Mouse (Mus musculus) liver (tissue): Measurements from ENCODE around the gene Clec11a.
"Not testable (repeated sequence)": the region's sequence is repeated elsewhere in the genome, so short reads cannot be mapped to it uniquely, and the experiment has no call there.

Source experiments
- DNase-seq: peaks from one replicate; pipeline ENCODE4 v3.0.0-alpha.2; 2020; ENCODE audit warnings: mixed read lengths

The Clec11a gene

GRCm38 (mm10) chr7:44320886-44321285, 14.2 kb upstream of the Clec11a start:
- DNase-seq = no peak

- DNase-seq = no peak
These were observed 11.2 kb upstream of the Clec11a start for GRCm38 (mm10) chr7:44317913-44318312.

- DNase-seq = no peak
These were observed 5.8 kb upstream of the Clec11a start for GRCm38 (mm10) chr7:44312484-44312883.

GRCm38 (mm10) chr7:44311713-44312304, 5.1 kb upstream of the Clec11a start:
- DNase-seq = no peak

- no peak for DNase-seq
These were observed 4.4 kb upstream of the Clec11a start for GRCm38 (mm10) chr7:44310878-44311712.

GRCm38 (mm10) chr7:44310285-44310877, 3.7 kb upstream of the Clec11a start:
- DNase-seq = no peak

GRCm38 (mm10) chr7:44309475-44310284, 3.0 kb upstream of the Clec11a start, which contains the start of gene Shank1:
TSS of gene Shank1 (plus strand) at chr7:44310253.
- no peak for DNase-seq

- no peak for DNase-seq
These were observed 739 bp upstream of the Clec11a start for GRCm38 (mm10) chr7:44307261-44308020.

GRCm38 (mm10) chr7:44305686-44306085, 1.0 kb downstream of the Clec11a start:
- no peak for DNase-seq

- peak; percentile 92 for DNase-seq
These were observed 1.7 kb downstream of the Clec11a start for GRCm38 (mm10) chr7:44304775-44305641.

- DNase-seq = no peak
These were observed 2.3 kb downstream of the Clec11a start for GRCm38 (mm10) chr7:44304463-44304774.

GRCm38 (mm10) chr7:44303346-44304340, 3.1 kb downstream of the Clec11a start:
- no peak for DNase-seq

GRCm38 (mm10) chr7:44297501-44297900, 9.2 kb downstream of the Clec11a start:
- DNase-seq = not testable (repeated sequence)

- DNase-seq = no peak
These were observed 15.3 kb downstream of the Clec11a start for GRCm38 (mm10) chr7:44291418-44291817.

GRCm38 (mm10) chr7:44290986-44291385, 15.7 kb downstream of the Clec11a start:
- DNase-seq = no peak

- no peak for DNase-seq
These were observed 18.9 kb downstream of the Clec11a start for GRCm38 (mm10) chr7:44287760-44288159.

GRCm38 (mm10) chr7:44281586-44281985, 25.1 kb downstream of the Clec11a start:
- DNase-seq = no peak

GRCm38 (mm10) chr7:44280959-44281358, 25.7 kb downstream of the Clec11a start:
- DNase-seq = no peak

- DNase-seq = peak; percentile 32
These were observed 29.5 kb downstream of the Clec11a start for GRCm38 (mm10) chr7:44277250-44277622.
